Mouse (Mus musculus): ENCODE data around the gene Tmeff2. TPM values are rescaled to one million over a fixed set of nuclear protein-coding genes. Genes with fewer than 3 reads are reported as not detected.

Gene Tmeff2
- polyA plus RNA-seq, 1 experiment from 2014 or later = 33.9 TPM

DNA sequence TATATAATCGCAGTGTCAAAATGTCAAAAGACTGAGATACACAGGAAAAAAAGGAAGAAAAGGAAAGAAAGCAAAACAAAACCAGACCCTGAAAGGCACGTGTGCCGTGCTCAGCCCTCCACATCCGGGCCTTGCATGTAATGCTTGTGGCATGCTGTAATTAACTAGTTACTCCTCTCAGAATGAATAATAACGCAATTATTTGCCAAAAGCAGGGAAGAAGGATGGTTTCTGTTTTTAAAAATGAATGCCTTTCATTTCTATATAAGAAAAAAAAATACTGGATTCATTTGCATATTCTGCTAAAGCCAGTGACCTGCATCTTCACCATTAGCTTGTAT is 225.9 kb downstream of the Tmeff2 start:
- ATAC-seq (ENCODE audit: low FRiP score) = no peak
- H3K4me3 ChIP-seq = no peak overlapping the region
- H3K27ac ChIP-seq = no peak overlapping the region
- no peaks in the 10 kb centered on the region for H3K4me1 ChIP-seq
- H3K27me3 ChIP-seq = no peaks in the 10 kb centered on the region
- H3K36me3 ChIP-seq = no peaks in the 10 kb centered on the region
- WGBS = 59% methylated on average over 5 of the region's 5 CpGs
- no peak overlapping the region for H3K9ac ChIP-seq
- no peaks in the 10 kb centered on the region for H3K9me3 ChIP-seq (replicated peaks)
- H3K4me2 ChIP-seq (replicated peaks) = no peak overlapping the region

DNA sequence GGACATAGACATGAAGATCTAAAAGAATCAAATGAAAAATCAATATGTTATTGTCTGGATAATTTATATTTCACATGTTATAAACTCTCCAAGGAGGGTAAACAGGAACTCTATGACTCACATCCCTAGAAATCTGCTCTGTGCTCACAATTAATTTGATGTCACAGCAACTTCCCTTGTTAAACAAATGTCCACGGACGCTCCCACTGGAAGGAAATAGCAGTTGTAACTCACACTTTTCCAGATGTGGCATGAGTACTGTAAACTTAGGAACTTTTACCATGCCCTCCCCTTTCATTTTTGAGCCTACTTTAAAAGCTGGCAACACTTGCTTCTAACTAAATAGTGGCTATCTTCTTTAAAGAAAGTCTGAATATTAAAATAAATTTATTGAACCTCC is 236.3 kb downstream of the Tmeff2 start:
- 76% methylated on average over 2 of the region's 2 CpGs for WGBS
- no peak overlapping the region for H3K4me3 ChIP-seq
- H3K4me1 ChIP-seq = no peaks in the 10 kb centered on the region
- H3K27ac ChIP-seq = no peak overlapping the region
- no peak overlapping the region for H3K9ac ChIP-seq
- no peak overlapping the region for H3K4me2 ChIP-seq (replicated peaks)
- no peaks in the 10 kb centered on the region for H3K36me3 ChIP-seq
- no peak for ATAC-seq (ENCODE audit: low FRiP score)
- no peaks in the 10 kb centered on the region for H3K27me3 ChIP-seq
- H3K9me3 ChIP-seq (replicated peaks) = no peaks in the 10 kb centered on the region

DNA sequence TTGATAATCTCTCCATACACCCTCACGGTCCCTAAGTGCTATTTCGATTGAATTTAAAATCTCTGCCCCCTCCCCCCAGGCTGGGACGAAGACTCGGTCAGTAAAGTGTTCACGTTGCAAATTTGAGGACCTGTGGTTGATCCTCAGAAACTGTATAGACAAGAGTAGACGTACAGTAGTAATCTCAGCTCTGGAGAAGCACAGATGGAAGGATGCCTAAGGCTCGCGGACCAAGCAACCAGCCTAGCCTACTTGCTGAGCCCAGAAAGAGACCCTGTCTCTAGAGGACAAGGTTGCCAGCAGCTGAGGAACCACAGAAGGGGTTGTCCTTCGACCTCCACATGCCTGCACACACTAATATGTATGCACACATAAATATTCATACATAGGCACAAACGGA is 239.2 kb downstream of the Tmeff2 start:
- 87% methylated on average over 10 of the region's 10 CpGs for WGBS
- no peaks in the 10 kb centered on the region for H3K9me3 ChIP-seq (replicated peaks)
- H3K9ac ChIP-seq = no peak overlapping the region
- no peaks in the 10 kb centered on the region for H3K4me1 ChIP-seq
- H3K36me3 ChIP-seq = no peaks in the 10 kb centered on the region
- H3K4me2 ChIP-seq (replicated peaks) = no peak overlapping the region
- H3K27me3 ChIP-seq = no peaks in the 10 kb centered on the region
- no peak for ATAC-seq (ENCODE audit: low FRiP score)
- no peak overlapping the region for H3K27ac ChIP-seq
- no peak overlapping the region for H3K4me3 ChIP-seq

DNA sequence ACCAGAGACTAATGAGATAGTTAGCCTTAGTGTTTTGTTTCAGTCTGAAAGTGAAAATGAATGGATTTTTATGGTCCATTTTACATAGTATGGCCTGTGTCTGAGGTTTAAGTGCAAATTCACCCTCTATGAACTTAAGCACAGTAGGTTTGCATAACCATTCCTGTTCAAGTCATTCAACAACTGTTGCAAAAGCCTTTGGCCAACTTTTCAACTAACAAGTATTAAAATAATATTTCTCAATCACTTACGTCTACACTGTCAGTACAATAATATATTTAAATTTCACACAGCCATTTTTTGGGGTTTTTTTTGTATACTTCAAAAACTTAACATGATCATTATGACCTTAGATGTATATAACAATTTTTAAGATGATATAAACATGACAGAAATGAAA is 240.9 kb downstream of the Tmeff2 start:
- Histone ChIP-seq H3K27me3 (no peaks in the 10 kb centered on the region), H3K4me2 (replicated peaks) (no peak overlapping the region), H3K27ac (no peak overlapping the region), H3K9ac (no peak overlapping the region), H3K4me3 (no peak overlapping the region), H3K36me3 (no peaks in the 10 kb centered on the region), H3K9me3 (replicated peaks) (no peaks in the 10 kb centered on the region), H3K4me1 (no peaks in the 10 kb centered on the region)
- ATAC-seq (ENCODE audit: low FRiP score) = no peak
- WGBS = 94% methylated on average over 1 of the region's 1 CpGs

DNA sequence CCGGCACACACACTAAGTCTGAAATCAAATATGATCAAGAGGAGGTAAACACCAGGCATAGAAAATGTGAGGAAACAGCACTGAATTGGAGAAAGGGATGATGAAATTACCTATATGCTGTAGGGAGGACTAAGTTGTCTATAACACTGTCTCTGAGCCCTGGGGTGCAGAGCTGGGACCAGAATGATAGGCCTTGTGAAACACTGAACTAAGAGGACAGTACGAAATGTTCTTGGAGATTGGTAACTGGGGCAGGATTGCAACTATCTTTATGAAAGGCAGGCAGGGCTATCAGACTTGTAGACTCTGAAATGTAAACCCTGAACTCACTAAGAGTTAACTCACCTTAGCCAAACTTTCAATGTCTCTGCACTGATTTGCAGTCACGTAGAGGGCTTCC is 242.3 kb downstream of the Tmeff2 start:
- H3K27me3 ChIP-seq = no peaks in the 10 kb centered on the region
- no peaks in the 10 kb centered on the region for H3K36me3 ChIP-seq
- no peak overlapping the region for H3K27ac ChIP-seq
- no peak for ATAC-seq (ENCODE audit: low FRiP score)
- 86% methylated on average over 3 of the region's 3 CpGs for WGBS
- H3K4me1 ChIP-seq = no peaks in the 10 kb centered on the region
- no peak overlapping the region for H3K4me3 ChIP-seq
- no peak overlapping the region for H3K4me2 ChIP-seq (replicated peaks)
- no peak overlapping the region for H3K9ac ChIP-seq
- H3K9me3 ChIP-seq (replicated peaks) = no peaks in the 10 kb centered on the region

DNA sequence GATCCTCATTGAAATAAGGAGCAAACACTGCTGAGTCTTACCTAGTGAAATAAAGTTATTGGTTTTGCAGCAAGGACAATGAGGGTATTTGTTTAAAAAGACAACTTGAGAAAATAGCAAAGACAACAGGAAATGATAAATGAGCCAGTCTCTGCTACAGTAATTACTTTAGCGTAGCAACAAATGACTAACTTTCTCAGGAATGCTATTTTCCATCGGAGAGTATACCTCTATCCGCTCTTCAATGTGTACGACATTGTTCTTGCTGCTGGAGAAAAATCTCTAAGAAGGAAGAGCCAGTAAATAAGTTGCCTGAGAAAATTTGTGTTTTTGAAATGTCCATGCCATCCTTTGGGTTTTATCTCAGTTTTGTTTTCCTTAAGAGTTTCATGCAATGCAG is 245.2 kb downstream of the Tmeff2 start:
- WGBS = 82% methylated on average over 4 of the region's 4 CpGs
- Histone ChIP-seq H3K9ac (no peak overlapping the region), H3K27me3 (no peaks in the 10 kb centered on the region), H3K4me1 (peaks cover 4% of the 10 kb centered on the region; the same call in 1 of the 2 replicates), H3K27ac (no peak overlapping the region), H3K36me3 (no peaks in the 10 kb centered on the region), H3K4me2 (replicated peaks) (no peak overlapping the region), H3K4me3 (no peak overlapping the region), H3K9me3 (replicated peaks) (no peaks in the 10 kb centered on the region)
- ATAC-seq (ENCODE audit: low FRiP score) = no peak

DNA sequence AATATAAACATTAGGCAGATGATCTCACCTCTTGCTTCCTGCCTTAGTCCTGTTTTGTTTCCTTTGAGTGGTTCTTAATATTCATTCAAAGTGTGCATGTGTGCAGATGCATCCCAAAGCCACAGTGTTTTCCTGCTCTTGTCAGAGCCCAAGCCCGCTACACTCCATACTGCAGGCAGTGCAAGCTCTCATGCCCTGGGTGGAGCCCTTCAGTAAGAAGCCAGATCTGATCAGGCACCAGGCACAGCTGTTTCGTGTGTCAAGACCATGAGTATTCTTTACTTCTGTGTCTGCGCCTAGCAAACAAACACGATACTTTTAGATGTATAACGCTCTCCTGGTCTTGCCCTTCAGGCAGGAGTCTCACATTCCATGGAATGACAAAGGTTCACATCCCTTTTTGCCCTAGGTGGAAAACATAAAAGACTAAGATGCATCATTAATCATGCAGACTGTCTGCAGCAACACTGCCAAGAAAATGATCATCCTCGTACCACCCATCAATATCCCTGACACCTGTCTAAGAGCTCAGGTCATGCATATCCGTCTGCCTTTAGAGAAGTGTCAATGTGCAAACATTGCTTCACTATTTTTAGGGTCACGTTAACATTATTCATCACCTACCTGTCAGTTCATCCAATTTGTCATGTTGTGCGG is 248.2 kb downstream of the Tmeff2 start:
- Histone ChIP-seq H3K36me3 (no peaks in the 10 kb centered on the region), H3K27ac (0 out of 2 replicates have a peak overlapping the region, but pooled peaks have one; percentile 44), H3K9ac (no peak overlapping the region), H3K27me3 (no peaks in the 10 kb centered on the region), H3K4me3 (no peak overlapping the region), H3K9me3 (replicated peaks) (no peaks in the 10 kb centered on the region), H3K4me1 (peaks cover 10% of the 10 kb centered on the region; the same call in 1 of the 2 replicates), H3K4me2 (replicated peaks) (no peak overlapping the region)
- WGBS = 40% methylated on average over 9 of the region's 9 CpGs
- peak; percentile 74; the same call in 1 of the 2 replicates for ATAC-seq (ENCODE audit: low FRiP score)

DNA sequence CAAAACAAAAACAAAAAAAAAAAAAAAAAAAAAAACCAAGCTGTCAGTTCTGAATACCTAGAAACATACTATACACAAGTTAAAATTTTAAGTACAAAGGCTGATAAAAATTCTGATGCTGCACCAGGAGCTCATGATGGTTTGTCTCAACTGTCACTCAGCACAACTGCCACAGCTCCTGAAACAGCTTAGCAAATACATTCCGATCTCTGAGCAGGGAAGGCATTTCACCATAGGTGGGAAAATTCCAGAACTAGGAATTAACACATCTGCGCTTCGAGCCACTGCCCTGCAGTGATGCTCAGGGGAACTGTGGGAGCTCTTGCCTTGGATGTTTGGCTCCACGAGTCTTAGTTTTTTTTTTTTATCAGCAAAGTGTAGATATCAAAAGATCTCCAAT is 249.0 kb downstream of the Tmeff2 start:
- H3K4me2 ChIP-seq (replicated peaks) = no peak overlapping the region
- H3K9me3 ChIP-seq (replicated peaks) = no peaks in the 10 kb centered on the region
- peaks cover 10% of the 10 kb centered on the region; the same call in 1 of the 2 replicates for H3K4me1 ChIP-seq
- ATAC-seq (ENCODE audit: low FRiP score) = no peak
- WGBS = 36% methylated on average over 4 of the region's 4 CpGs
- H3K36me3 ChIP-seq = no peaks in the 10 kb centered on the region
- H3K4me3 ChIP-seq = no peak overlapping the region
- H3K9ac ChIP-seq = no peak overlapping the region
- H3K27ac ChIP-seq = no peak overlapping the region
- H3K27me3 ChIP-seq = no peaks in the 10 kb centered on the region

DNA sequence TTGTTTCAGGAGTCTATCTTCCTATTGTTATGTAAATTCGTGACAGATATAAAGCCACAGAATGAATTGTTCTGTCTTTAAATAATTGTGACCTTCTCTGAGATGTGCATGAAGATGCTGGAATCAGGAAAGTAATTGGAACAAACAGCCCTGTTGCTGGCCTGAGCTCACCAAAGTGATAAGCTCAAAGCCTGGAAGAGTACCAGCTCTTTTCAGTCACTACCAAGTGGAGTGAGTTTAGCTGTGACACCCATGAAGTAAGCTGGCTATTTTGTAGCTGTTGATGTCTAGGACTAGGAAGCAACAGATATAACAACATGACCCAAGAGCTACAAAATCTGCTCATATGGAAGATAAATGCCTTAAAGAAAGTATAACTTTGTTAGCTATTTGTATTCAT is 249.4 kb downstream of the Tmeff2 start:
- H3K4me2 ChIP-seq (replicated peaks) = no peak overlapping the region
- no peaks in the 10 kb centered on the region for H3K36me3 ChIP-seq
- no peak overlapping the region for H3K4me3 ChIP-seq
- peaks cover 10% of the 10 kb centered on the region; the same call in 1 of the 2 replicates for H3K4me1 ChIP-seq
- ATAC-seq (ENCODE audit: low FRiP score) = no peak
- H3K27ac ChIP-seq = no peak overlapping the region
- H3K9ac ChIP-seq = no peak overlapping the region
- no peaks in the 10 kb centered on the region for H3K9me3 ChIP-seq (replicated peaks)
- 92% methylated on average over 1 of the region's 1 CpGs for WGBS
- no peaks in the 10 kb centered on the region for H3K27me3 ChIP-seq

DNA sequence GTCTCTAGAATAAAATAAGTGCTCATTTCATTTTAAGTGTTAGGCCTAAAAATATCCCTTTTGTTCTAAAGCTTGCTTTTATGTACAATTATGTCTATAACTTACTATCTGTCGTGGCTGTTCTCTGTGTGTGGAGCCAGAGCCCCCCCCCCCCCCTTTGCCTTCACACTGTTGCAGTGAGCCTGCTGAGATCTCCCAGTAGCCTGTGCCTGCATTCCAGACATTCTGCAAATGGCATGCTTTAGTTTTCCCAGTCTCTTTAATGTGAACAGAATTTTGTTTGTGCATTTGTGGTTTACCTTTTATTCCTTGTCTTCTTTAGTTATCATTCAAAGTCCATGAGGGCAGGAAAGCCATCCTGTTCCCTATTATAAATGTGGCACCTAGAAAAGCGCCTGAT is 251.6 kb downstream of the Tmeff2 start:
- H3K4me2 ChIP-seq (replicated peaks) = no peak overlapping the region
- no peak overlapping the region for H3K27ac ChIP-seq
- H3K4me1 ChIP-seq = peaks cover 10% of the 10 kb centered on the region; the same call in 1 of the 2 replicates
- no peaks in the 10 kb centered on the region for H3K9me3 ChIP-seq (replicated peaks)
- H3K27me3 ChIP-seq = no peaks in the 10 kb centered on the region
- H3K9ac ChIP-seq = no peak overlapping the region
- no peak for ATAC-seq (ENCODE audit: low FRiP score)
- no peak overlapping the region for H3K4me3 ChIP-seq
- WGBS = 35% methylated on average over 2 of the region's 2 CpGs
- no peaks in the 10 kb centered on the region for H3K36me3 ChIP-seq

DNA sequence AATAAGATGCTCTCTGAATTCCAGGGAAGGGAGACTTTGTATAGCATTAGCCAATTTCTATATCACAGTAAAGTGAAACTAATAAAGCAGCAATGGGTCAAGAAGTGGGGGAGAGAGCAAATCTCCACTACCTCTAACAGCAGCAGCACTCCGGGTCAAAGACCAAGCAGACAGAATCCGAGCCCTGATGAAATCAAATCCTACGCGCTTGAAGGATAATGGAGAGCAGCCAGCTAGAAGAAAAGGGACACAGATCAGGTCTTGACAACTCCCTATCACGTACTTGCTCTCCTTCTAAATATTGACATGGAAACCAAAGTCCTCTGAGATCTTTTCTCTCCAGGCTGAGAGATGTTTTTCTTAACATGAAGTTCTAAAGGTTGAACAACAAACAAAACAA is 252.4 kb downstream of the Tmeff2 start:
- Histone ChIP-seq H3K27me3 (no peaks in the 10 kb centered on the region), H3K9me3 (replicated peaks) (no peaks in the 10 kb centered on the region), H3K36me3 (no peaks in the 10 kb centered on the region), H3K4me2 (replicated peaks) (no peak overlapping the region), H3K4me3 (no peak overlapping the region), H3K27ac (no peak overlapping the region), H3K4me1 (peaks cover 10% of the 10 kb centered on the region; the same call in 1 of the 2 replicates), H3K9ac (no peak overlapping the region)
- no peak for ATAC-seq (ENCODE audit: low FRiP score)
- WGBS = 10% methylated on average over 5 of the region's 5 CpGs

DNA sequence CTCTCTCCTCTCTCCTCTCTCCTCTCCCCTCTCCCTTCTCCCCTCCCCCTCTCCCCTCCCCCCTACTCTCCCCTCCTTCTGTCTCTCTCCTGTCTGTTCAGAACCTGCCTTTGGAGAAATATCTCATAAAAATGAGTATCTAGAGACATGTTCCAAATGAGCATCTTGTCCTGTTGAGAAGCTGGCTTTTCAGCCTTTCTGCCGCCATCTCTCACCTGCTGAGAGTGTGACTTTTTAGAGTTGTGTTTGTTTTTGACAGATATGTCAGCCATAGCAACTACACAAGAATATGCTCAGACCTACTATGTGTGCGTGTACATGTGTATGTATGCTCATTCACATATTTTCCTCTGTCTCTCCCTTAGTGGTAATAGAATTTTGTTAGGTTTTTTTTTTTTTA is 283.8 kb downstream of the Tmeff2 start:
- Histone ChIP-seq H3K9me3 (replicated peaks) (no peaks in the 10 kb centered on the region), H3K36me3 (no peaks in the 10 kb centered on the region), H3K4me2 (replicated peaks) (no peak overlapping the region), H3K9ac (no peak overlapping the region), H3K4me1 (no peaks in the 10 kb centered on the region), H3K27me3 (no peaks in the 10 kb centered on the region), H3K27ac (no peak overlapping the region), H3K4me3 (no peak overlapping the region)
- WGBS = 83% methylated on average over 2 of the region's 2 CpGs
- no peak for ATAC-seq (ENCODE audit: low FRiP score)

DNA sequence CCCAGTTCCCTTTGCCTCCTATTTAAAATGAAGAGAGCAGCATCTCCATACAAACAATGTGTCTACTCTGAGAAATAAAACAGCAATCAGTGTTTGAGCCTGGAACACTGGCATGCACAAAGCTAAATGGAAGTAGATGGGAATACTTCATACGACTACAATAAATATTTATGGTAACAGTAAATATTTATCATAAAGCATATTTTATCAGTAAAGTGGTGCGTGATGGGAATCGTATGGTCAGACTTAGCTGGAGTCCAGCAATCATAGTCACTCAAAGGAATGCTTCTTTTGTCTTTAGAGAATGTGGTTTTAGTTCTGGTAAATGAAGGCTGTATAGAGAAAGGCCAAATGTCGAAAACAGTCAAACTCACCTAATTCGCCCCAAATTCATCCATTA is 288.6 kb downstream of the Tmeff2 start:
- ATAC-seq (ENCODE audit: low FRiP score) = no peak
- Histone ChIP-seq H3K9ac (no peak overlapping the region), H3K4me2 (replicated peaks) (no peak overlapping the region), H3K36me3 (no peaks in the 10 kb centered on the region), H3K27ac (no peak overlapping the region), H3K27me3 (no peaks in the 10 kb centered on the region), H3K9me3 (replicated peaks) (no peaks in the 10 kb centered on the region), H3K4me3 (no peak overlapping the region), H3K4me1 (no peaks in the 10 kb centered on the region)
- WGBS = 91% methylated on average over 5 of the region's 5 CpGs
